Mouse (Mus musculus): ENCODE measurements around the gene Gm9117.
"Not testable (repeated sequence)": the region's sequence is repeated elsewhere in the genome, so short reads cannot be mapped to it uniquely, and the experiment has no call there.

The Gm9117 gene

GRCm38 (mm10) chr3:93943443-93943842 is at the start of gene Gm9117:
TSS of gene Gm9117 (minus strand) at chr3:93943543.
- not testable (repeated sequence) for DNase-seq (ENCODE audit: low spot score in 2 of 2)

GRCm38 (mm10) chr3:93968938-93969337 is 25.6 kb upstream of the Gm9117 start:
- not testable (repeated sequence) for DNase-seq (ENCODE audit: low spot score in 2 of 2)

GRCm38 (mm10) chr3:93961214-93961613 is 17.9 kb upstream of the Gm9117 start, which contains the start of gene Tdpoz5:
TSS of gene Tdpoz5 (minus strand) at chr3:93961314.
- DNase-seq (ENCODE audit: low spot score in 2 of 2), result not testable (repeated sequence)

- DNase-seq (ENCODE audit: low spot score in 2 of 2), result not testable (repeated sequence)
These were observed 5.0 kb downstream of the Gm9117 start for GRCm38 (mm10) chr3:93938386-93938785.

All from spleen, postnatal 14 days (tissue).